Mouse (Mus musculus) limb, embryonic 12.5 days (tissue): ENCODE measurements around the gene S100a4. TPM values are rescaled to one million over a fixed set of nuclear protein-coding genes. Genes with fewer than 3 reads are reported as not detected.

Source experiments
- ATAC-seq: fragments of 200-750 bp; cut with Nextera tagmentation; 2 replicates; pipeline ENCODE4 v1.8.0; 2017; ENCODE audit warnings: low read depth, moderate TSS enrichment; ENCODE audit not compliant: insufficient number of reproducible peaks, insufficient read depth, low FRiP score, low TSS enrichment
- H3K27ac ChIP-seq: fragments of 300-500 bp; sonication (generic); 2 replicates; pipeline ENCODE4 v1.5.1; 2016; ENCODE audit warnings: mild to moderate bottlenecking, moderate library complexity
- H3K27me3 ChIP-seq: fragments of 300-500 bp; sonication (generic); 2 replicates; pipeline ENCODE4 v1.6.1; 2016; ENCODE audit warnings: mild to moderate bottlenecking, moderate library complexity
- H3K36me3 ChIP-seq: fragments of 300-500 bp; sonication (generic); 2 replicates; pipeline ENCODE4 v1.6.1; 2016; ENCODE audit warnings: mild to moderate bottlenecking, moderate library complexity
- H3K4me1 ChIP-seq: fragments of 300-500 bp; sonication (generic); replicated peaks from 2 replicates; pipeline ENCODE4 v1.6.1; 2016
- H3K4me2 ChIP-seq: fragments of 300-500 bp; sonication (generic); 2 replicates; pipeline ENCODE4 v1.6.1; 2016; ENCODE audit warnings: mild to moderate bottlenecking, moderate library complexity
- H3K4me3 ChIP-seq: fragments of 300-500 bp; sonication (generic); replicated peaks from 2 replicates; pipeline ENCODE4 v1.5.1; 2016; ENCODE audit warnings: mild to moderate bottlenecking
- H3K9ac ChIP-seq: fragments of 300-500 bp; sonication (generic); replicated peaks from 2 replicates; pipeline ENCODE4 v1.6.1; 2016; ENCODE audit warnings: mild to moderate bottlenecking, moderate library complexity
- H3K9me3 ChIP-seq: fragments of 300-500 bp; sonication (generic); 2 replicates; pipeline ENCODE4 v1.6.1; 2016; ENCODE audit warnings: mild to moderate bottlenecking, moderate library complexity
- WGBS: fragments of 180-500 bp; shearing (Covaris S2); methylation state at CpG from one replicate; pipeline ENCODE4 v1.1.7; 2016; 5-methylcytosine and 5-hydroxymethylcytosine counted together
- polyA plus RNA-seq: library from polyadenylated mRNA; unstranded; fragments of >200 nt; fragmentation: Nextera tagmentation; extraction: Ambion mirVana; gene quantifications from 2 replicates; pipeline ENCODE4 v1.2.1, GENCODE M21; 2016

S100a4 gene
- polyA plus RNA-seq, 1 experiment from 2014 or later = 3.5 TPM

GRCm38 (mm10) chr3:90649832-90650231, 46.3 kb downstream of the S100a4 start:
- H3K4me3 ChIP-seq = no peak overlapping the region
- H3K4me1 ChIP-seq = no peaks in the 10 kb centered on the region
- H3K4me2 ChIP-seq = no peak overlapping the region
- peaks cover 11% of the 10 kb centered on the region; the same call in 1 of the 2 replicates for H3K27me3 ChIP-seq
- no peak overlapping the region for H3K27ac ChIP-seq
- WGBS = 89% methylated on average over 2 of the region's 2 CpGs
- no peaks in the 10 kb centered on the region for H3K9me3 ChIP-seq
- no peaks in the 10 kb centered on the region for H3K36me3 ChIP-seq
- no peak for ATAC-seq
- no peak overlapping the region for H3K9ac ChIP-seq

GRCm38 (mm10) chr3:90652878-90653508, 49.4 kb downstream of the S100a4 start:
- no peaks in the 10 kb centered on the region for H3K9me3 ChIP-seq
- no peaks in the 10 kb centered on the region for H3K36me3 ChIP-seq
- ATAC-seq = peak; percentile 66; the same call in 1 of the 2 replicates
- peaks cover 15% of the 10 kb centered on the region; the same call in 1 of the 2 replicates for H3K27me3 ChIP-seq
- no peaks in the 10 kb centered on the region for H3K4me1 ChIP-seq
- no peak overlapping the region for H3K4me2 ChIP-seq
- H3K4me3 ChIP-seq = no peak overlapping the region
- WGBS = 35% methylated on average over 5 of the region's 5 CpGs
- H3K27ac ChIP-seq = no peak overlapping the region
- H3K9ac ChIP-seq = no peak overlapping the region

GRCm38 (mm10) chr3:90653717-90654116, 50.1 kb downstream of the S100a4 start, which contains the start of gene S100a7a:
Gene S100a7a, plus strand, starts transcription at chr3:90654017.
- no peak within 1 kb of the TSS for H3K9ac ChIP-seq
- no peaks in the 10 kb centered on the region for H3K9me3 ChIP-seq
- H3K27ac ChIP-seq = no peak within 1 kb of the TSS
- H3K36me3 ChIP-seq = no peaks in the 10 kb centered on the region
- H3K4me3 ChIP-seq = no peak within 1 kb of the TSS
- H3K4me2 ChIP-seq = no peak within 1 kb of the TSS
- H3K4me1 ChIP-seq = no peaks in the 10 kb centered on the region
- ATAC-seq = no peak
- peaks cover 15% of the 10 kb centered on the region; the same call in 1 of the 2 replicates for H3K27me3 ChIP-seq

Other genes starting within 250 kb of the S100a4 start
- gene Slc27a3, start 213.8 kb upstream of the S100a4 start, polyA plus RNA-seq = 43.6 and 43.8 TPM in 2 replicates
- gene Ints3, start 170.1 kb upstream of the S100a4 start, polyA plus RNA-seq = 43.4 and 44.5 TPM in 2 replicates
- 2.7 and 3.8 TPM in 2 replicates for gene Npr1, start 137.9 kb upstream of the S100a4 start, polyA plus RNA-seq
- 329 and 362 TPM in 2 replicates for gene Ilf2, start 127.6 kb upstream of the S100a4 start, polyA plus RNA-seq
- 66.2 and 71.3 TPM in 2 replicates for gene Snapin, start 112.7 kb upstream of the S100a4 start, polyA plus RNA-seq
- 210 and 213 TPM in 2 replicates for gene Chtop, start 94.3 kb upstream of the S100a4 start, polyA plus RNA-seq
- gene S100a1, start 89.4 kb upstream of the S100a4 start, polyA plus RNA-seq = 7.3 and 8.3 TPM in 2 replicates
- 19.8 and 20.1 TPM in 2 replicates for gene S100a13, start 89.3 kb upstream of the S100a4 start, polyA plus RNA-seq
- gene S100a14, start 76.9 kb upstream of the S100a4 start, polyA plus RNA-seq = 0.20 and 1.0 TPM in 2 replicates
- 39.6 and 43.7 TPM in 2 replicates for gene S100a16, start 66.5 kb upstream of the S100a4 start, polyA plus RNA-seq
- gene S100a3, start 43.2 kb upstream of the S100a4 start, polyA plus RNA-seq = 0.06 and 0.16 TPM in 2 replicates
- not detected in 2 replicates for gene S100a2, start 13.5 kb upstream of the S100a4 start, polyA plus RNA-seq
- not detected in 2 replicates for gene Gm42674, start 1.9 kb upstream of the S100a4 start, polyA plus RNA-seq
- not detected in 2 replicates for gene S100a5, start 4.8 kb downstream of the S100a4 start, polyA plus RNA-seq
- gene S100a6, start 9.1 kb downstream of the S100a4 start, polyA plus RNA-seq = 25.4 and 30.1 TPM in 2 replicates
- gene S100a7a, start 50.2 kb downstream of the S100a4 start, polyA plus RNA-seq = 0.17 TPM in 1 of 2 replicates, not detected in the other
- gene S100a8, start 65.2 kb downstream of the S100a4 start, polyA plus RNA-seq = 7.1 and 7.3 TPM in 2 replicates
- gene S100a9, start 92.0 kb downstream of the S100a4 start, polyA plus RNA-seq = 3.3 and 3.8 TPM in 2 replicates
- gene Pglyrp4, start 123.1 kb downstream of the S100a4 start, polyA plus RNA-seq = not detected in 2 replicates
- gene Gm5849, start 174.1 kb downstream of the S100a4 start, polyA plus RNA-seq = not detected in 2 replicates